In the genomic region with DNA sequence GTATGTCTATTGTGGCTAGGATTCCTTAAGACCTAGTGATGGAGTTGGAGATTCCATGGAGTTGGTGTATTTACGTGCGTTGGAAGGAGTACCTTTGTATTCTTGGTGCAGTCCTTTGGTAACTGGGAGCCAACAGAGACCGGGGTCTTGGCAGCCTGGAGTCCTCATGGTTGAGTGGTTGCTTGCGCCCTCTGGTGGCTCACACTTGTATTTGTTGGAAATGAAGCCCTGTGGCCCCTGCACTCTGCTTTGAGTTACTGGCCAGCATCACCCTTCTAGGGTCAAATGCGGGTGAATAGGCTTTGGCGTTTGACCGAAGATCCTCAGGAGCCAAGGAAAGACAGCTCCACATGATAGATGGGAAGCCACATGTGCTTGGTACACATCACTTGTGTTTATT, we compare ENCODE assay signal across 9 mouse cellular contexts.
A peak's percentile ranks its signal among the peaks of the same experiment; 100 is the strongest.
DNase-seq lines count a peak whose midpoint lies in the region; ATAC-seq and TF ChIP-seq lines count a peak whose summit lies in the region.
"Had no signal": no experiment of that assay in that cellular context is flagged by ENCODE, and none has a peak within 500 bp of the region (broad histone marks: within the 10 kb centered on the region; RNA-seq: fewer than 3 reads in every experiment).

No protein-coding gene starts in this region.

- peaks cover 26% of the 10 kb centered on the region for H3K27me3 ChIP-seq in midbrain, embryonic 10.5 days (ENCODE audit: low read depth, poor library complexity, severe bottlenecking)
- H3K27me3 ChIP-seq in midbrain, embryonic 13.5 days: peaks cover 6% of the 10 kb centered on the region; the same call in 1 of the 2 replicates
- H3K27me3 ChIP-seq in forebrain, embryonic 16.5 days (replicated peaks; ENCODE audit: control insufficient read depth, insufficient read depth, low read length): 0 out of 2 replicates have a peak, but pooled peaks cover 2% of the 10 kb centered on the region
- H3K27me3 ChIP-seq in hindbrain, embryonic 16.5 days (replicated peaks; ENCODE audit: control insufficient read depth, insufficient read depth, low read length): no peaks in the 10 kb centered on the region; the same call in 1 of the 2 replicates
- no peaks in the 10 kb centered on the region for H3K27me3 ChIP-seq in midbrain, embryonic 14.5 days (ENCODE audit: control insufficient read depth, insufficient read depth, low read length)

- H3K36me3 ChIP-seq in midbrain, embryonic 10.5 days: no peaks in the 10 kb centered on the region
- no peaks in the 10 kb centered on the region for H3K36me3 ChIP-seq in midbrain, embryonic 13.5 days
- H3K36me3 ChIP-seq in forebrain, embryonic 16.5 days (ENCODE audit: control insufficient read depth, insufficient read depth): no peaks in the 10 kb centered on the region
- no peaks in the 10 kb centered on the region for H3K36me3 ChIP-seq in hindbrain, embryonic 16.5 days (ENCODE audit: control insufficient read depth, insufficient read depth, low read length)
- no peaks in the 10 kb centered on the region for H3K36me3 ChIP-seq in midbrain, embryonic 14.5 days (ENCODE audit: control insufficient read depth, insufficient read depth, low read length)
- H3K36me3 ChIP-seq: lung, embryonic 15.5 days had no signal

- H3K9ac ChIP-seq in midbrain, embryonic 13.5 days (replicated peaks): no peak overlapping the region
- no peak overlapping the region for H3K9ac ChIP-seq in forebrain, embryonic 16.5 days (replicated peaks; ENCODE audit: low read depth, low read length)
- H3K9ac ChIP-seq in hindbrain, embryonic 16.5 days (ENCODE audit: low read depth, low read length): no peak overlapping the region
- no peak overlapping the region for H3K9ac ChIP-seq in midbrain, embryonic 14.5 days (replicated peaks; ENCODE audit: low read length)
- H3K9ac ChIP-seq: lung, embryonic 15.5 days had no signal

- H3K9me3 ChIP-seq in midbrain, embryonic 10.5 days (replicated peaks): no peaks in the 10 kb centered on the region
- no peaks in the 10 kb centered on the region for H3K9me3 ChIP-seq in midbrain, embryonic 13.5 days
- H3K9me3 ChIP-seq in forebrain, embryonic 16.5 days (ENCODE audit: control insufficient read depth, low read length): no peaks in the 10 kb centered on the region
- H3K9me3 ChIP-seq in hindbrain, embryonic 16.5 days (ENCODE audit: control insufficient read depth, low read length): no peaks in the 10 kb centered on the region
- H3K9me3 ChIP-seq in midbrain, embryonic 14.5 days (ENCODE audit: control insufficient read depth, low read length): no peaks in the 10 kb centered on the region
- H3K9me3 ChIP-seq: lung, embryonic 15.5 days had no signal

- peak; percentile 80 for TF ChIP-seq CTCF in left cerebral cortex, adult 2 months (IDR thresholded peaks at IDR 0.05)

- H3K27ac ChIP-seq in midbrain, embryonic 10.5 days (replicated peaks): no peak overlapping the region
- H3K27ac ChIP-seq in midbrain, embryonic 13.5 days: no peak overlapping the region
- no peak overlapping the region for H3K27ac ChIP-seq in forebrain, embryonic 16.5 days (ENCODE audit: low read length)
- H3K27ac ChIP-seq in hindbrain, embryonic 16.5 days (ENCODE audit: low read depth, low read length): no peak overlapping the region
- H3K27ac ChIP-seq in left cerebral cortex, adult 2 months: no peak overlapping the region
- H3K27ac ChIP-seq in midbrain, embryonic 14.5 days (replicated peaks; ENCODE audit: low read depth, low read length): no peak overlapping the region
- H3K27ac ChIP-seq: lung, embryonic 15.5 days had no signal

- intact Hi-C loops in left cerebral cortex, adult 2 months (cut with DNase I): loop anchor here (1.0 to 5.0 kb wide), 2 partner anchors 106 to 352 kb away; no protein-coding TSS in a partner anchor

- H3K4me3 ChIP-seq in midbrain, embryonic 10.5 days: no peak overlapping the region
- H3K4me3 ChIP-seq in midbrain, embryonic 13.5 days (replicated peaks): no peak overlapping the region
- no peak overlapping the region for H3K4me3 ChIP-seq in forebrain, embryonic 16.5 days (replicated peaks; ENCODE audit: low read length)
- H3K4me3 ChIP-seq in hindbrain, embryonic 16.5 days (ENCODE audit: low read length): no peak overlapping the region
- no peak overlapping the region for H3K4me3 ChIP-seq in left cerebral cortex, adult 2 months
- no peak overlapping the region for H3K4me3 ChIP-seq in midbrain, embryonic 14.5 days (replicated peaks; ENCODE audit: low read depth, low read length)
- H3K4me3 ChIP-seq: lung, embryonic 15.5 days had no signal

- ATAC-seq in midbrain, embryonic 13.5 days: no peak
- ATAC-seq in forebrain, embryonic 16.5 days: peak; percentile 70
- ATAC-seq in hindbrain, embryonic 16.5 days: peak; percentile 58
- ATAC-seq in midbrain, embryonic 14.5 days (ENCODE audit: low FRiP score, low TSS enrichment): no peak

- 35% methylated on average over 7 of the region's 7 CpGs for WGBS in midbrain, embryonic 10.5 days
- WGBS in midbrain, embryonic 13.5 days: 30% methylated on average over 7 of the region's 7 CpGs
- 30% methylated on average over 7 of the region's 7 CpGs for WGBS in forebrain, embryonic 16.5 days
- WGBS in hindbrain, embryonic 16.5 days: 24% methylated on average over 7 of the region's 7 CpGs
- 36% methylated on average over 7 of the region's 7 CpGs for WGBS in midbrain, embryonic 14.5 days

- no peak overlapping the region for H3K4me2 ChIP-seq in midbrain, embryonic 13.5 days (replicated peaks)
- no peak overlapping the region for H3K4me2 ChIP-seq in forebrain, embryonic 16.5 days (ENCODE audit: low read length)
- H3K4me2 ChIP-seq in hindbrain, embryonic 16.5 days (ENCODE audit: low read length): no peak overlapping the region
- no peak overlapping the region for H3K4me2 ChIP-seq in midbrain, embryonic 14.5 days (ENCODE audit: low read length)
- H3K4me2 ChIP-seq: lung, embryonic 15.5 days had no signal

- peak; percentile 75 for DNase-seq in midbrain, embryonic 10.5 days (ENCODE audit: low spot score)
- peak; percentile 51 for DNase-seq in cerebellum, adult 11 months
- DNase-seq in left cerebral cortex, adult 2 months (ENCODE audit: extremely low spot score in 1 of 2, low spot score in 2 of 2): peak; percentile 47 to 62
- DNase-seq in midbrain, embryonic 14.5 days: peak; percentile 77
- DNase-seq in thymus, postnatal 0 days (ENCODE audit: low spot score): peak; percentile 53

- 0 out of 2 replicates have a peak, but pooled peaks cover 2% of the 10 kb centered on the region for H3K4me1 ChIP-seq in midbrain, embryonic 10.5 days
- H3K4me1 ChIP-seq in midbrain, embryonic 13.5 days (replicated peaks): no peaks in the 10 kb centered on the region
- H3K4me1 ChIP-seq in forebrain, embryonic 16.5 days (replicated peaks; ENCODE audit: control insufficient read depth, insufficient read depth, low read length): no peaks in the 10 kb centered on the region
- no peaks in the 10 kb centered on the region for H3K4me1 ChIP-seq in hindbrain, embryonic 16.5 days (ENCODE audit: control insufficient read depth, insufficient read depth, low read depth, low read length)
- no peaks in the 10 kb centered on the region for H3K4me1 ChIP-seq in midbrain, embryonic 14.5 days (ENCODE audit: control insufficient read depth, insufficient read depth, low read length)
- H3K4me1 ChIP-seq: lung, embryonic 15.5 days had no signal

Comparison
In these comparisons a context has a peak if more than half of its experiments do, and no peak if none do; other contexts are left out.
1. ATAC-seq: peak in forebrain, embryonic 16.5 days (single experiment) and hindbrain, embryonic 16.5 days (single experiment); none in midbrain, embryonic 13.5 days (single experiment) and midbrain, embryonic 14.5 days (single experiment).
2. Peak in every context shown above with its lines, with median percentiles within 50 percentile points of each other: DNase-seq.